In the genomic region with DNA sequence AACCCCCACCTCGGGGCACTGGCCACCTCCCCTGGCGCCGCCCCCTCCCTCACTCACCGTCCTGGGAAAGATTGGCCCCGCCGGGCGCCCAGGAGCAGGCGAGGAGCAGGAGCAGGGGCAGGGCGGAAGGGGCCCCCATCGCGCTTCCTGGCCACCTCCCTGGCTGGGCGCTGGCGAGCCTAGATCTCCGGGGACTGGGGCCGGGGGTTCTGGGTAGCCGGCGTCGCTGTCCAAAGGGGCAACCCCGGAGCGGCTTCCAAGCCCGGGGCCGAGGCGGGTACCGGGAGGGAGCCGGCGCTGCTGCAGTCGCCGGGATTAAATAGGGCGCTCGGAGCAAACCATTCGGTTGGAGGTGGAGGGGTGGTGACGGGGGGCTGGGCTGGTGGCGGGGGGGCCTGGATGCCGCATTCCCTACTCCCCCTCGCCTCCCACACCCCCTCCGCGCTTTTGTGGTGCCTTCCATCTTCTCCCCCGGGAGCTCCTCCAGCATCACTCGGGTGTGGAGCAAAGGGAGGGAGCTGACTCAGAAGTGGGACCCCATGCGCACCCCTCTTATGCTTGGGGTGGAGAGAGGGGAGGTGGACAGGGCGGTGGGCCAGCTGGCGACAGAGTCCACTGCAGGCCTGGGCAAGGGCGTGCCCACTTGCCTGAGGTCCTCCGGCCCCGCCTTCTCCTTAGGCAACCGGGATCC, we compare ENCODE assay signal across 8 mouse cellular contexts. TPM values are rescaled to one million over a fixed set of nuclear protein-coding genes. Genes with fewer than 3 reads are reported as not detected.
DNase-seq lines count a peak whose midpoint lies in the region; ATAC-seq and TF ChIP-seq lines count a peak whose summit lies in the region.

A gene (minus strand): TSS at position 340 of the 691 bp plus-strand sequence.

- H3K36me3 ChIP-seq in liver, adult 2 months (ENCODE audit: control insufficient read depth, insufficient read depth, low read length): no peaks in the 10 kb centered on the region
- no peaks in the 10 kb centered on the region for H3K36me3 ChIP-seq in intestine, embryonic 16.5 days (ENCODE audit: control insufficient read depth, insufficient read depth, low read length)
- H3K36me3 ChIP-seq in liver, embryonic 14.5 days (replicated peaks; ENCODE audit: control insufficient read depth, insufficient read depth, low read depth): no peaks in the 10 kb centered on the region

- TF ChIP-seq EP300 in liver, embryonic 14.5 days (IDR thresholded peaks at IDR 0.05; ENCODE audit: low read depth): no peak

- H3K9me3 ChIP-seq in intestine, embryonic 16.5 days (ENCODE audit: control insufficient read depth, low read length): no peaks in the 10 kb centered on the region
- H3K9me3 ChIP-seq in liver, embryonic 14.5 days (ENCODE audit: control insufficient read depth, low read length): no peaks in the 10 kb centered on the region

- H3K4me2 ChIP-seq in intestine, embryonic 16.5 days (ENCODE audit: low read depth, low read length): peak within 1 kb of the TSS; percentile 83
- peak within 1 kb of the TSS; percentile 29; the same call in 1 of the 2 replicates for H3K4me2 ChIP-seq in liver, embryonic 14.5 days (ENCODE audit: low read depth)

- DNase-seq in liver, adult 2 months (ENCODE audit: extremely low read depth, low read depth, low spot score): no peak
- DNase-seq in liver: no peak
- peak; percentile 73 to 85 for DNase-seq in cerebellum, postnatal 4 days (ENCODE audit: low spot score in 2 of 2)
- peak; percentile 36 for DNase-seq in gastrocnemius, adult 18-20 months (ENCODE audit: low spot score)
- DNase-seq in liver, embryonic 14.5 days (ENCODE audit: low read depth in 3 of 3, low spot score in 3 of 3): no peak
- peak; percentile 85 for DNase-seq in right cerebral cortex, postnatal 14 days
- DNase-seq in spleen, postnatal 14 days (ENCODE audit: low spot score in 2 of 2): no peak

- peak within 1 kb of the TSS; percentile 44 for H3K4me3 ChIP-seq in liver, adult 2 months (ENCODE audit: insufficient read depth, low read depth, low read length)
- peak within 1 kb of the TSS; percentile 54 for H3K4me3 ChIP-seq in intestine, embryonic 16.5 days (ENCODE audit: low read length)
- peak within 1 kb of the TSS; percentile 26 to 28; a peak in 3 of 4 replicates for H3K4me3 ChIP-seq in liver, embryonic 14.5 days (ENCODE audit: insufficient read depth in 1 of 2, low read depth in 2 of 2, low read length in 2 of 2)

- peak; percentile 67 for ATAC-seq in intestine, embryonic 16.5 days
- ATAC-seq in liver, embryonic 14.5 days (ENCODE audit: insufficient read depth): peak; percentile 17; the same call in 1 of the 2 replicates

- no peak for TF ChIP-seq POLR2A in liver, adult 2 months (IDR thresholded peaks at IDR 0.05; ENCODE audit: extremely low read depth, insufficient read depth, low read length)

- 3% methylated on average over 46 of the region's 46 CpGs for WGBS in liver, adult 2 months
- under 1% methylated on average over 45 of the region's 46 CpGs for WGBS in intestine, embryonic 16.5 days
- WGBS in liver, embryonic 14.5 days (ENCODE audit: insufficient replicate concordance): 3% methylated on average over 45 of the region's 46 CpGs

- TF ChIP-seq CTCF in liver, adult 2 months (IDR thresholded peaks at IDR 0.05; ENCODE audit: low read depth, low read length): no peak
- no peak for TF ChIP-seq CTCF in liver, embryonic 14.5 days (IDR thresholded peaks at IDR 0.05; ENCODE audit: low read depth)

- no peaks in the 10 kb centered on the region for H3K79me2 ChIP-seq in liver, adult 2 months (ENCODE audit: control insufficient read depth, insufficient read depth, low read length)

- peaks cover 15% of the 10 kb centered on the region for H3K27me3 ChIP-seq in liver, adult 2 months (ENCODE audit: control insufficient read depth, insufficient read depth, low read length)
- peaks cover 24% of the 10 kb centered on the region for H3K27me3 ChIP-seq in intestine, embryonic 16.5 days (replicated peaks; ENCODE audit: control insufficient read depth, insufficient read depth, low read length)
- peaks cover 43% of the 10 kb centered on the region for H3K27me3 ChIP-seq in liver, embryonic 14.5 days (ENCODE audit: control insufficient read depth, insufficient read depth, low read length)

- no peaks in the 10 kb centered on the region for H3K4me1 ChIP-seq in liver, adult 2 months (ENCODE audit: control insufficient read depth, insufficient read depth, low read length)
- peaks cover 10% of the 10 kb centered on the region; the same call in 1 of the 2 replicates for H3K4me1 ChIP-seq in intestine, embryonic 16.5 days (ENCODE audit: control insufficient read depth, insufficient read depth, low read length)
- peaks cover 0 to 6% of the 10 kb centered on the region in 2 experiments; a peak in 2 of 4 replicates for H3K4me1 ChIP-seq in liver, embryonic 14.5 days (replicated peaks; ENCODE audit: control insufficient read depth in 2 of 2, insufficient read depth in 2 of 2, low read length in 1 of 2)

- peak within 1 kb of the TSS; percentile 21 for H3K9ac ChIP-seq in liver, adult 2 months (ENCODE audit: low read depth, low read length)
- peak within 1 kb of the TSS; percentile 64 for H3K9ac ChIP-seq in intestine, embryonic 16.5 days (ENCODE audit: low read depth, low read length)
- H3K9ac ChIP-seq in liver, embryonic 14.5 days (replicated peaks): no peak within 1 kb of the TSS

- no peak within 1 kb of the TSS for H3K27ac ChIP-seq in liver, adult 2 months (replicated peaks; ENCODE audit: insufficient read depth, low read depth, low read length)
- no peak within 1 kb of the TSS for H3K27ac ChIP-seq in intestine, embryonic 16.5 days (ENCODE audit: low read length)
- no peak within 1 kb of the TSS for H3K27ac ChIP-seq in liver, embryonic 14.5 days

RNA-seq across cellular contexts. Expression of the gene that starts here (rescaled TPM):
- total RNA-seq in liver, adult 2 months (2014; rRNA removed): 3.0 and 6.2 TPM in 2 replicates
- polyA plus RNA-seq in liver, adult 2 months (2012; rRNA removed): 9.2 and 10.4 TPM in 2 replicates
- 1 to 10 TPM; 7.4 to 7.7 TPM for total RNA-seq in gastrocnemius, adult 18-20 months (2021)
- 1.8 and 2.0 TPM in 2 replicates for polyA plus RNA-seq in intestine, embryonic 16.5 days (2015; fragmentation: Nextera tagmentation; extraction: Ambion mirVana)
- polyA plus RNA-seq in liver, embryonic 14.5 days (2012; rRNA removed): 0.42 and 0.44 TPM in 2 replicates
- 0.87 and 0.89 TPM in 2 replicates for polyA plus RNA-seq in liver, embryonic 14.5 days (2014; fragmentation: Nextera tagmentation; extraction: Ambion mirVana)

Comparison
In these comparisons a context has a peak if more than half of its experiments do, and no peak if none do; other contexts are left out.
1. Peak in ATAC-seq, H3K4me3 ChIP-seq and H3K4me2 ChIP-seq in liver, embryonic 14.5 days; RNA of the gene not detected or under 1 TPM.
2. DNase-seq: peak in cerebellum, postnatal 4 days (2 of 2), gastrocnemius, adult 18-20 months (single experiment) and right cerebral cortex, postnatal 14 days (single experiment); none in liver, adult 2 months (single experiment), liver (single experiment), liver, embryonic 14.5 days (0 of 3) and spleen, postnatal 14 days (0 of 2).
3. Peak in every context shown above with its lines, with median percentiles within 50 percentile points of each other: H3K4me3 ChIP-seq.